Mouse (Mus musculus) neural tube, embryonic 11.5 days (tissue): ENCODE data around the gene Cebpzos. TPM values are rescaled to one million over a fixed set of nuclear protein-coding genes. Genes with fewer than 3 reads are reported as not detected.

ENCODE experiments used
- ATAC-seq: fragments of 200-750 bp; cut with Nextera tagmentation; 2 replicates; pipeline ENCODE4 v1.8.0; 2017; ENCODE audit warnings: moderate number of reproducible peaks, mild to moderate bottlenecking, moderate TSS enrichment, moderate library complexity; ENCODE audit not compliant: insufficient read depth, low FRiP score, low TSS enrichment
- DNase-seq: peaks from one replicate; pipeline ENCODE4 v3.0.0-alpha.2; 2015; ENCODE audit warnings: low spot score
- H3K27ac ChIP-seq: fragments of 300-500 bp; sonication (generic); 2 replicates; pipeline ENCODE4 v1.5.1; 2014; ENCODE audit warnings: low read depth, mild to moderate bottlenecking, low read length
- H3K27me3 ChIP-seq: fragments of 300-500 bp; sonication (generic); 2 replicates; pipeline ENCODE4 v1.6.1; 2014; ENCODE audit warnings: mild to moderate bottlenecking, low read length, mixed read lengths; ENCODE audit not compliant: control insufficient read depth, insufficient read depth
- H3K36me3 ChIP-seq: fragments of 300-500 bp; sonication (generic); 2 replicates; pipeline ENCODE4 v1.6.1; 2014; ENCODE audit warnings: mild to moderate bottlenecking, low read length, moderate library complexity, mixed read lengths; ENCODE audit not compliant: control insufficient read depth, insufficient read depth
- H3K4me1 ChIP-seq: fragments of 300-500 bp; sonication (generic); 2 replicates; pipeline ENCODE4 v1.6.1; 2014; ENCODE audit warnings: low read length, mixed read lengths; ENCODE audit not compliant: control insufficient read depth, insufficient read depth
- H3K4me2 ChIP-seq: fragments of 300-500 bp; sonication (generic); 2 replicates; pipeline ENCODE4 v1.6.1; 2014; ENCODE audit warnings: low read depth, mild to moderate bottlenecking, moderate library complexity
- H3K4me3 ChIP-seq: fragments of 300-500 bp; sonication (generic); 2 replicates; pipeline ENCODE4 v1.5.1; 2014; ENCODE audit warnings: low read depth, low read length
- H3K9ac ChIP-seq: fragments of 300-500 bp; sonication (generic); 2 replicates; pipeline ENCODE4 v1.6.1; 2014; ENCODE audit warnings: mild to moderate bottlenecking, low read length
- H3K9me3 ChIP-seq: fragments of 300-500 bp; sonication (generic); 2 replicates; pipeline ENCODE4 v1.6.1; 2016; ENCODE audit warnings: low read length; ENCODE audit not compliant: control insufficient read depth
- WGBS: fragments of 180-500 bp; shearing (Covaris S2); extraction: QIAGEN DNeasy Blood & Tissue Kit; methylation state at CpG from one replicate; pipeline ENCODE4 v1.1.7; 2014; 5-methylcytosine and 5-hydroxymethylcytosine counted together
- polyA plus RNA-seq: library from polyadenylated mRNA; unstranded; fragments of >200 nt; fragmentation: Nextera tagmentation; extraction: Ambion mirVana; gene quantifications from 2 replicates; pipeline ENCODE4 v1.2.1, GENCODE M21; 2014

Gene Cebpzos
- polyA plus RNA-seq, 1 experiment from 2014 or later, result 99.3 TPM

GRCm38 (mm10) chr17:78916899-78917298 is 599 bp downstream of the Cebpzos start:
- H3K36me3 ChIP-seq, result peaks cover 9% of the 10 kb centered on the region
- H3K27ac ChIP-seq, result 0 out of 2 replicates have a peak overlapping the region, but pooled peaks have one; percentile 65
- ATAC-seq, result no peak
- peak overlapping the region; percentile 63 for H3K4me3 ChIP-seq
- peak overlapping the region; percentile 80 for H3K9ac ChIP-seq
- peak overlapping the region; percentile 61 for H3K4me2 ChIP-seq
- H3K9me3 ChIP-seq, result no peaks in the 10 kb centered on the region
- WGBS, result 4% methylated on average over 11 of the region's 11 CpGs
- peaks cover 3% of the 10 kb centered on the region; the same call in 1 of the 2 replicates for H3K4me1 ChIP-seq
- no peaks in the 10 kb centered on the region for H3K27me3 ChIP-seq
- DNase-seq, result no peak

GRCm38 (mm10) chr17:78917696-78918095 is 1.4 kb downstream of the Cebpzos start:
- no peak overlapping the region for H3K9ac ChIP-seq
- ATAC-seq (no peak), DNase-seq (no peak)
- WGBS, result 53% methylated on average over 6 of the region's 6 CpGs
- no peaks in the 10 kb centered on the region for H3K9me3 ChIP-seq
- H3K36me3 ChIP-seq, result peaks cover 9% of the 10 kb centered on the region
- no peaks in the 10 kb centered on the region for H3K27me3 ChIP-seq
- no peak overlapping the region for H3K4me2 ChIP-seq
- no peak overlapping the region for H3K4me3 ChIP-seq
- peaks cover 3% of the 10 kb centered on the region; the same call in 1 of the 2 replicates for H3K4me1 ChIP-seq
- H3K27ac ChIP-seq, result no peak overlapping the region

GRCm38 (mm10) chr17:78935857-78936256 is 19.6 kb downstream of the Cebpzos start:
- Histone ChIP-seq H3K27me3 (no peaks in the 10 kb centered on the region), H3K9me3 (no peaks in the 10 kb centered on the region), H3K27ac (no peak overlapping the region), H3K4me1 (peaks cover 4% of the 10 kb centered on the region; the same call in 1 of the 2 replicates), H3K4me2 (peak overlapping the region; percentile 62), H3K36me3 (peaks cover 6% of the 10 kb centered on the region), H3K9ac (no peak overlapping the region), H3K4me3 (peak overlapping the region; percentile 80)
- 86% methylated on average over 2 of the region's 2 CpGs for WGBS
- DNase-seq (no peak), ATAC-seq (no peak)

- no peaks in the 10 kb centered on the region for H3K9me3 ChIP-seq
- H3K27me3 ChIP-seq, result no peaks in the 10 kb centered on the region
- peak within 1 kb of the TSS; percentile 72 for H3K9ac ChIP-seq
- H3K4me1 ChIP-seq, result peaks cover 4% of the 10 kb centered on the region; the same call in 1 of the 2 replicates
- no peak within 1 kb of the TSS for H3K27ac ChIP-seq
- under 1% methylated on average over 45 of the region's 45 CpGs for WGBS
- H3K36me3 ChIP-seq, result peaks cover 6% of the 10 kb centered on the region; the same call in 1 of the 2 replicates
- H3K4me3 ChIP-seq, result peak within 1 kb of the TSS; percentile 80
- ATAC-seq (peak; percentile 98), DNase-seq (peak; percentile 99)
- H3K4me2 ChIP-seq, result peak within 1 kb of the TSS; percentile 62
These were observed 20.3 kb downstream of the Cebpzos start, which contains the start of the genes Cebpz and Ndufaf7 for GRCm38 (mm10) chr17:78936466-78937228. TSS of gene Cebpz (minus strand) at chr17:78937066. TSS of gene Ndufaf7 (plus strand) at chr17:78937136.

- DNase-seq, result peak; percentile 14
- H3K4me1 ChIP-seq, result peaks cover 4% of the 10 kb centered on the region; the same call in 1 of the 2 replicates
- peak overlapping the region; percentile 62 for H3K4me2 ChIP-seq
- no peaks in the 10 kb centered on the region for H3K9me3 ChIP-seq
- peak overlapping the region; percentile 80 for H3K4me3 ChIP-seq
- ATAC-seq, result peak; percentile 26
- WGBS, result 10% methylated on average over 26 of the region's 26 CpGs
- no peaks in the 10 kb centered on the region for H3K27me3 ChIP-seq
- H3K36me3 ChIP-seq, result peaks cover 2% of the 10 kb centered on the region; the same call in 1 of the 2 replicates
- H3K9ac ChIP-seq, result peak overlapping the region; percentile 47
- H3K27ac ChIP-seq, result no peak overlapping the region
These were observed 21.0 kb downstream of the Cebpzos start for GRCm38 (mm10) chr17:78937229-78937853.

- Histone ChIP-seq H3K27ac (no peak overlapping the region), H3K9ac (no peak overlapping the region), H3K4me1 (peaks cover 4% of the 10 kb centered on the region; the same call in 1 of the 2 replicates), H3K4me3 (no peak overlapping the region), H3K9me3 (no peaks in the 10 kb centered on the region), H3K27me3 (no peaks in the 10 kb centered on the region), H3K4me2 (no peak overlapping the region), H3K36me3 (no peaks in the 10 kb centered on the region; the same call in 1 of the 2 replicates)
- 94% methylated on average over 4 of the region's 4 CpGs for WGBS
- no peak for DNase-seq
- no peak for ATAC-seq
These were observed 22.6 kb downstream of the Cebpzos start for GRCm38 (mm10) chr17:78938927-78939326.

GRCm38 (mm10) chr17:78942579-78942978 is 26.3 kb downstream of the Cebpzos start:
- WGBS, result 58% methylated on average over 11 of the region's 11 CpGs

GRCm38 (mm10) chr17:78951225-78951624 is 34.9 kb downstream of the Cebpzos start:
- Histone ChIP-seq H3K9me3 (no peaks in the 10 kb centered on the region), H3K4me3 (no peak overlapping the region), H3K36me3 (peaks cover 8% of the 10 kb centered on the region), H3K27ac (no peak overlapping the region), H3K27me3 (no peaks in the 10 kb centered on the region), H3K4me1 (no peaks in the 10 kb centered on the region), H3K9ac (no peak overlapping the region), H3K4me2 (no peak overlapping the region)
- DNase-seq, result no peak
- WGBS, result 96% methylated on average over 5 of the region's 5 CpGs
- no peak for ATAC-seq

More at GRCm38 (mm10) chr17:78942579-78942978, 26.3 kb downstream of the Cebpzos start:
- Histone ChIP-seq H3K4me2 (no peak overlapping the region), H3K9me3 (no peaks in the 10 kb centered on the region), H3K9ac (no peak overlapping the region), H3K36me3 (no peaks in the 10 kb centered on the region; the same call in 1 of the 2 replicates), H3K27me3 (no peaks in the 10 kb centered on the region), H3K4me3 (no peak overlapping the region), H3K4me1 (no peaks in the 10 kb centered on the region; the same call in 1 of the 2 replicates), H3K27ac (no peak overlapping the region)
- no peak for DNase-seq
- ATAC-seq, result no peak
